Mouse (Mus musculus) liver, adult 2 months (tissue): ENCODE measurements around the gene Olfml2a.

Source experiments
- CTCF ChIP-seq: fragments of 200-500 bp; IDR thresholded peaks from 2 replicates; pipeline ENCODE4 v1.5.1; 2011; ENCODE audit warnings: low read depth, low read length, control low read depth
- POLR2A ChIP-seq: fragments of 200-500 bp; IDR thresholded peaks from 2 replicates; pipeline ENCODE4 v1.6.1; 2011; ENCODE audit warnings: low read length, control low read depth; ENCODE audit not compliant: insufficient read depth; ENCODE audit errors: extremely low read depth

DNA sequence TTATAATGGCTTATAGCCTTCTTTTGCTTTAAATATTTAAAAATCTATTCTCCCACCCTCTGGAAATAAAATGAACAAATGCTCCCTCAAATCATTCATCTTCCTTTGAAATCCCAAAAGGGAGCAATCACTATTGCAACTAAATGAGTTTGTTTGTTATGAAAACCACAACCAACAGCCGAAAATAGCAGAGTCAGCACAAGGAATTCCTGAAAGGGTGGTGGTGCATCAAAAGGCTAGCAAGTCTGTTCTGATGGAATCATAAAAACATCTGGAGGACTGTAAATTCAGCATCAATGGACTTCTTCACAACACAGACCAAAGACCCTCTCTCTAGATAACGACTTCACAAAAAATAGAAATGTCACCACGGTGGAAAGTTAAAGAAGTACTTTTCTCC lies 8.3 kb upstream of the Olfml2a start:
- no peak for TF ChIP-seq CTCF
- TF ChIP-seq POLR2A: no peak
